Mouse (Mus musculus): ENCODE measurements around the gene Etv2.

Etv2 gene

DNA sequence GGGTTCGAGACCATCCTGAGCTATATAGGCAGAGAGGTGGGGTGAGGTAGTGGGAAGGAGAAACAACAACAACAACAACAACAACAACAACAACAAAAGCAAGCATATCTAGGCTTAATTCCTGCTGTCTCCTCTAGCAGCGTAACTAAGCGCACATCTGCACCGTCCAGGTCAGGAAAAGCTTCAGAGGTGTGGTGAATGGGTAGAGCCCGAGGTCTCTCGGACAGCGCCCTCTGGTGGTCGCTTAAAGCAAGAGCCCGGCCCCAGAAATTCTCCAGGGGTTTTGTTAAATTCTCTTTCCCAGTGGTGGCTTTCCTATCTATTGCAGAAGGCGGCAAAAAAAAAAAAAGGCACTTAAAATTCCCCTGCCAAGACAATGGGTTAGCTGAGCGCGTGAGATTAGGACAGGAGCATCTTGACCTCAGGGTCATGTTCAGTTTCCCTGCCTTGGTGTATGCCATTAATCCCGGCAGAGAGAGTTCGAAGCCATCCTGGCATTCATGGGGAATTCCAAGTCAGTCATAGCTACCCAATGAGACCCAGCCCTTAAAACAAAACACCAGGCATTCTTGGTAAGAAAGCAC lies 22.0 kb downstream of the Etv2 start:
- peak; percentile 70 for DNase-seq (ENCODE audit: low spot score)

DNA sequence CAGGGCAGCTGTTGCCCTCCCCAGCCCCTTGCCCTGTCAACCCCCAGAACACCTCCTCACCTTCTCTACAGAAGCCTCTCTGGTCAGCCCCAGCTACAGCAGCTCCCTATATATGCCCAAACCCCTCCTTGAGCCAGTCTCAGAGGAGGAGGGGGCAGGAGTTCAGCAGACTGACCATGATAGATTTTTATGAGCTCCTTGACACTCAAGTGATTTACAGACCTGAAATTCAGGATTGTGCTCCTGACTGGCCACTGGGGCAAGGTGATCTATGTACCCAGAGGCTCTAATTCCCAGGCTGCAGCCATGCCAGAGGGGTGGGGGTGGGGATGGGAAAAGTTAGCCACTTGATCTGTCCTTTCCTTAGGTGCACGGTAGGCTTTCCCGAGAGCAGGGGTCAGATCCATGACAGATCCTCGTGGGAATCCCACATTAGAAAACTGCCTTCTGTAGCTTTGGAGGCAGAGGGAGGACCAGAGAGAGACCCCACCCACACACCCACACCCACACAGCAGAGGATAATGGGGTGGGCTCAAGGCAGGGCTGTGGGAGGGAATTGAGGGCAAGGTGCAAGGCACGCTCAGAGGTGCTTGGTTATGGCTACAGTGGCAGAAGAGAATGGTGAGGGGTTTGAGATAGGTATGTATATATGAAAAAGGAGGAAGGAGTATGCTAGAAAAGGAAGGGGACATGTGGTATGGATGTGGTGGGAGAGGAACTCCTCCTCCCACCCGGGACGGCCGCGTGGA lies 22.8 kb downstream of the Etv2 start, which contains the start of gene Upk1a:
Upk1a (minus strand) TSS at position 194 of the 749 bp plus-strand sequence.
- no peak for DNase-seq (ENCODE audit: low spot score)

DNA sequence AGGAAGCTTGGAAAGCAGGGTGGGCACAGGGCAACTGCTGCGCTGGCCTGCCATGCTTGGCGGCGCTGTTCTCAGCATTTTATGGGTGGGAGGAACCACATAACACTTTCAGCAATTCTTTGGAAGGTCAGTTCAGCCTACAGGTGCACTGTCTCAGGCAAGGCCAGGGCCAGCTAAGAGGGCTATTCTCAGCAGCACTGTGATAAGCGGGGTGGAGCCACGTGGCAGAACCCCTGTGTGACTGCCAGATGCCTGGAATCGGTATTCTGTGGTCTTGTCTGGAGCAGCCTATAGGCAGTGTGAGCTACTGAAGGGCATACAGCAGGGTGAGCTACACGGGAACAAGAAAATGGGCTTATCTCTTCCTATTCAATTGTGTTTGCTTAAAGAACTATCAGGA lies 25.6 kb downstream of the Etv2 start:
- DNase-seq (ENCODE audit: low spot score) = no peak

DNA sequence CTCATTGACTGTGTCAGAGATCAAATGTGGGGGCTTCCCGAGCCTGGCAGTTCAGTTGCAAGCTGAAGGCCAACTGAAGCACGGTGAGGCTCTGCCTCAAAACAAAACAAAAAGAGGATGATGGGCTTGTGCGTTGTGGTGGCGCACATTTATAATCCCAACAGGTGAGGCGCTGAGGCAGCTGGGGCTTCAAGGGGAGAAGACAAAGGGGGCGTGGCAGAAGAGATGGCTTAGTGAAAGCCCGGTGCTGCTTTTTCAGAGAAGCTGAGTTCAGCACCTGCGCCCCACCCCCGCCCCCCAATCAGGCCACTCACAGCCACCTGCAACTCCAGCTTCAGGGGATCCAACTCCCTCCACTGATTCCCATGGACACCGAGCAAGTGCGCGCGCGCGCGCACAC lies 27.2 kb downstream of the Etv2 start:
- DNase-seq (ENCODE audit: low spot score) = no peak

DNA sequence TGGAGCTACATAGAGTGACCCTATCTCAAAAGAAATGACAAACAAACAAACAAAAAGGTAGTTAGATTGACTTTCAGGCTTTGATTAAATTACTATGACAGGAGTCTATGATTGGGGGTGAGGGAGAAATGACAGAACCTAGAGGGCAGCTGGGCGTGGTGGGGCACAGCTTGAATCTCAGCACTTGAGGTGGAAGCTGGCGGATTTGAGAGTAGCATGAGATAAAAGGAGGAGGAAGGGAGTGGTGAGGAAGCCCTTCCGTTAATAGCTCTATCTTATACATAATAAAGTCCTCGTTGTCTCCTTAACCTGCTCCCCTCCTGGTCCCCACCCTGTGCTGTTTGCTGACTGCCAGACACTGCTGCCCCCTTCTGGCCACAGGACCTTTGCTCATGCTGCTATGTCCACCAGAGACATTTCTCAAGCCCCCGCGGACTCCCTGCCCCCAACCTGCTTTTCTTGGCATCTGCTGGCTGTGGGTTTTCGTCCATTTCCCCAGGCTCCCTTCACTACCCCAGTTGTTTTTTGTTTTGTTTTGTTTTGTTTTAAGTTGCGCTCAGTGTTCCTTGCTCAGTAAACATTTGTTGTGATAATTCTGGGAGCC lies 27.8 kb downstream of the Etv2 start:
- peak; percentile 75 for DNase-seq (ENCODE audit: low spot score)

DNA sequence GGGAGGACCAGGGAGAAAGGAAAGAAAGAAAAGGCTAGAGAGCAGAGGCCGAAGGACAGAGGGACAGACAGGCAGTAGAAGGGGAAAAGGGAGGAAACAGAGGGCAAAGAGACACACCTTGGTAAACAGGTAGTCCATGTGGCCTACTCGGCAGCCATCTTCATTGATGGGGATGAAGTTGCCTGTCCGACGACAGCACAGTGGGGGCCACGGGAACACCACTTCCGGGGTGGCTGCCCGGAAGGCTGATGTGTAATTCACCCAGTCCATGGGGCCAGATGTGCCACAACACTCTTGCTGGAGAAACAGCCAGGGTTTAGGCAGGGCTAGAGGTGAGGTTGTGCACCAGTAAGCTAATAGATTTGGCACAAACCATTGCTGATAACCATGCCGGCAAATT lies 30.7 kb downstream of the Etv2 start:
- DNase-seq (ENCODE audit: low spot score) = no peak

DNA sequence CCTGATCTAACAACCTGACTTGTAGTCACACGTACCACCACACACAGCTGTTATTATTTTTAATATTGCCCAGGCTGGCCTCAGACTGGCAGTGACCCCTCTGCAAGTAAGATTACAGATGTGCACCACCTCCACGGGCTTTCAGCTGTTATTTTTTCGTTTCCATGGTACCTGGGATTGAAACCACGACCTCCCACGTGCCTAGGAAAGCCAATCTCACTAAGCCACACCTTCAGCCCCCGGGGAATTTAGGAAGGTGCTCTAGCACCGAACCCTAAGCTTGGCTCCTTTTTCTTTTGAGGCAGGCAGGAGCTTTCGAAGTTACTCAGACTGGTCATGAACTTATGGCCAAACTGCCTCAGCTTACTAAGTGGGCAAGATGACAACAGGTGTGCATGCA lies 31.2 kb downstream of the Etv2 start:
- DNase-seq (ENCODE audit: low spot score) = no peak

DNA sequence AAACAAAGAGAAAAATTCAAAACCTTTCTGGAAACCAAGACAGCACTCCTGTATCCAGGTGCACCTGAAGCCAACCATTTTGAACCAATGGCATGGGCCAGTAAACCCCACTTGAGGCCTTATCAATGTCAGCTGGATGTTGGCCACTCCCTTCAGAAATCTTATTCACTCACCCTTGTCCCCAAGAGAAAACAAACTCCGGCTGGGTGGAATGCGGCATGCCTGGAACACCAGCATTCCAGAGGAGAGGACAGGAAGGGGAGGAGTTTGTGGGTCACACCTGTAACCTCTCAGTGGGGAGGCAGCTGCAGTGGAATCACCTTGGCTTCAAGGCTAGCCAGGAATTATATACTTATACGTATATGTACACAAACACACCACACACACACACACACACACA lies 33.1 kb downstream of the Etv2 start:
- peak; percentile 33 for DNase-seq (ENCODE audit: low spot score)

DNA sequence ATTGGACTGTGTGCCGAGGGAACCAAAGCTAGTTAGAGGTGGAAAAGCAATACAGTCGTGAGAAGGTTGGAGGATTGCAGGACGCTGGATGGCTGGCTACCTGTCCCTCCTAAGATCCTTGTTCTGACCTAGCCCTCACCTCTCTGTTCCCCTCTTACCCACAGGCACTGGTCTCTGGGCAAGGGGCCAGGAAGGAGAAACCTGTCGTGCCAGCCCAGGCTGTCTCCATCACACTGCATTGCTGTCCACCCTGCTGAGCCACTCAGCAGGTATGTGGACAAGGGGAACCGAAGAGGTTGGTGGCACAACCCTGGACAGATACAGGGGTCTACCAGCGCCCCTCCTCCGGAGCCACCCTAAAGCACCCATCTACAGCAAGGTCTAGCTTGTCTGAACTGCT lies 35.0 kb downstream of the Etv2 start:
- DNase-seq (ENCODE audit: low spot score) = no peak

DNA sequence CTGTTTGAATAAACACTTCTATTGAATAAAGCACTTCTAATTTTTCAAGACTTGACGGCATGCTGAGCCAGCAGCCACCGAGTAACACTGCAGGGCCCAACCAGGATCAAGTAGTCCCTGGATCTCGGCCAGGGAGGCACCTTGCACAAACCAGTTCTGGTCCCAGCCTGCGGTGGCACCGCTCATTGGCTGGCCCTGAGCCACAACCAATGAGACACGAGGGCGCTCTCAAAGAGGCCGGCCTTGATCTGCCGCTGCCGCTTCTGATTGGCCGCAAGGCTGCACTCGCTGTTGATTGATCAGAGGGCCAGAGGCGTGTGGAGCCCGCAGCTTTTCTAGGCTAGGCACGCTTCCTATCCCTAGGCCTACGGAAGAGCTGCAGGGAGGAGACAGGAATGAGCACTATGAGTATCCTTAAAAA lies 35.7 kb downstream of the Etv2 start:
- DNase-seq (ENCODE audit: low spot score) = peak; percentile 91

DNA sequence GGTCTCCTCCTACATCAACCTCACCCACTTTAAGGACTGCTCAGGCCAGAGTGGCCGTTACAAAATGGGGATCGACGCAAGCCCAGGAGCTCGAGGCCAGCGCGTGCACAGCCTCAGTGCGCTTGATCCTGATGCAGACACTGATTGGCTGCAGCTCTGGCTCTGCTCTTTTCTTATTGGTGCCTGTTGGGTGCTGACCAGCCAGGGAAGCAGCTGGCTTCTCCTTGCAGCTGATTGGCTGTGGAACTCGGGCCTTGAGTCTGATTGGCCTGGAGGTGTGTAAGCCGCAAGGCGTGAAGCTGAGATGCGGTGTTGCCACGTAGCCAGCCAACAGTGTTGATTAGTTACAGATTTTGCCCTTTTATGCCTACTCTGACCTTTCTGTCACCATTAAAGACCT lies 36.9 kb downstream of the Etv2 start, which contains the start of gene Zbtb32:
Zbtb32 (minus strand) TSS at position 124 of the 400 bp plus-strand sequence.
- no peak for DNase-seq (ENCODE audit: low spot score)

DNA sequence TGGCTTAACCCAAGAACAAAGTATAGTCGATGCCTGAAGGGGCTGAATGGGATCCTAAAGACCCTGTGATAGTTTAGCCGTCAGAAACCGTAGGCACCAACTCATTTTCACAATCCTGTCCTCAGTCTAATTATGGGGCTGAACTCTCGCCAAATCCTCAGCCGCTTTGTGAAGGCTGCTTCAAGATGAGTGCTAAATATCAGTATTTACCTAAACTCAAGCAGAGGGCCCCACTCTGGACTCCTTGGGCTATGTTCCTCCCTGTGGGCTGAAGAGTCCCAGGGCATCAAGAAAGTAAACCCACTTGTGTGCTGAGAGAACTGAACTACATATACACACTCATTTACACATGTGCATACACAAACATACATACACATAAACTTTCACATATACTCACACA lies 38.8 kb downstream of the Etv2 start:
- DNase-seq (ENCODE audit: low spot score) = no peak

DNA sequence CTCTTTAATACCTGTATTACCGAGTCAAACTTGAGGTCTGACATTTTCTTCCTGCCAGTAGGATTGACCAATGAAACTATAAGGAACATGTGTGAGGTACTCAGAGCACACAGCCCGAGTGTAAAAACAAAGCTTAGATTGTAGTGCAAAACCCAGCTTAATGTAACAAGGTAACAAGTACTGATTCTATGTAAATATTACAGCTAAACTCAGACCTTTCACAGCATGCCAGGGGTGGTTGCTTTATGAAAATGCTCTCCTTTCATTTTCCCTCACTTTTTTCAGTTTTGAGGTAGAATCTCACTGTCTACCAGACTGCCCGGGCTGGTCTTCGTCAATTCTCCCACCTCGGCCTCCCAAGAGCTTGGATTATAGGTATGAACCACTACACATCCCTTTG lies 39.6 kb downstream of the Etv2 start:
- no peak for DNase-seq (ENCODE audit: low spot score)

DNA sequence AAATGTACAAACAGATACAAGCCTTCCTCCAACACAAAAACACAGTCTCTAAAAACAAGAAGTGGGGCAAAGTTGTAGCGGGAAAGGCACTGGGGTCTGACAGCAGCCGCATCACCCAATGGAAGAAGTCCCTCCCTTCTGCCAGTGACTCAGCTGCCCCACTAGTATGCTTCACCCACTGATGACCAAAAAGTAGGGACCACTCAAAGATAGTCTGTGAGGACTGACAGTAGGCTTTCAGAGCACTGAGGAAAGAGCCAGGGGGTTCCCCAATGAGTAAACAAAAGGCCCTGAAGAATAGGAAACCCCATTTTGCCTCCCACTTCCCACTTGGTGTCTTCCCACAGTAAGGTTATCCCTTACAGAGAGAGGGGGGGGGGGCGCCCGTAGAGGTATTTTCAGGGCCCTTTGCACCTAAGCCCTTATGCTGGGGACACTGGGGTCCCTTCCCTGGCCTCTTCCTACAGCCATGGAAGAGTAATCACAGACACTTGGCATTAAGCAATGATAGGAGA lies 41.1 kb downstream of the Etv2 start:
- DNase-seq (ENCODE audit: low spot score) = no peak

DNA sequence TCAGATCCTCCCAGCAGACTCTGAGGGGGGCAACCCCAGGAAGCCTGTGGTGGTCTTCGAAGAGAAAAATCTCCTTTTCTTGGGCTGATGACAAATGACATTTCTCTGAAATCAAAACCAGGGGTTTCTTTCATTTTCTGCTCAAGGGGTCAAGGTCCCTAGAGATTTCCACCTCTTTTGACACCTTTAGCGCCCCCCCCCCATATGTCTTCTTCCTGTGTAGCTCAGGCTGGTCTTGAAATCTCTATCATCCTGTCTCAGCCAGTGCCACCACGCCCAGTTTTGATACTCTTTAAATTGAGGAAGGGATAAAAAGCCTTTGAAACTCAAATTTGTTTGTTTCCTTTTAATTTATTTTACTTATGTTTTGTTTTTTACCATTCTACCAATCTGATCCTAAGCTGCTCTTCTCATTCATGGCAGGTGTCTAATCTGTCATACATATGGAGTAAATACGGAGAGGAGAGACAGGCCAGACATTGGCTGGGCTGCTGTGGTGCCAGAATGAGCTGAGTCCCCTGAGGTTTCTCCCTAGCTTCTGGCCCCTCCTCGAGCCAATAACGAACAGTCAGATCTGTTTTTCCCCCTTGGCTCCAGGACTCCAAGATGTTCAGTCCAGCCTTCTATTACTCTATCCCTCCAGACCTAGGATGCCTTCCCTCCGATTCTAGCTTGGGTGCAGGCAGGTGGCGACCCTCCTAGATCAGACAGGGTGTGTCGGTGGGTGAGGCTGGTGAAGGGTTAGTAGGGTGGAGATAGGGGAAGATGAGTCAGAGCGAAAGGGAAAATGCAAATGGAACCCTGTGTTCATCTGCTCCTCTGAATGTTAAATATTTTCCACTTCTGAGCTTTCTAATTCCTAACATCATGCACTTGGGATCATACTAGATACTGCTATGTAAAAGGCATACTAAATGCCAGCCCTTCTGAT lies 41.8 kb downstream of the Etv2 start:
- no peak for DNase-seq (ENCODE audit: low spot score)

DNA sequence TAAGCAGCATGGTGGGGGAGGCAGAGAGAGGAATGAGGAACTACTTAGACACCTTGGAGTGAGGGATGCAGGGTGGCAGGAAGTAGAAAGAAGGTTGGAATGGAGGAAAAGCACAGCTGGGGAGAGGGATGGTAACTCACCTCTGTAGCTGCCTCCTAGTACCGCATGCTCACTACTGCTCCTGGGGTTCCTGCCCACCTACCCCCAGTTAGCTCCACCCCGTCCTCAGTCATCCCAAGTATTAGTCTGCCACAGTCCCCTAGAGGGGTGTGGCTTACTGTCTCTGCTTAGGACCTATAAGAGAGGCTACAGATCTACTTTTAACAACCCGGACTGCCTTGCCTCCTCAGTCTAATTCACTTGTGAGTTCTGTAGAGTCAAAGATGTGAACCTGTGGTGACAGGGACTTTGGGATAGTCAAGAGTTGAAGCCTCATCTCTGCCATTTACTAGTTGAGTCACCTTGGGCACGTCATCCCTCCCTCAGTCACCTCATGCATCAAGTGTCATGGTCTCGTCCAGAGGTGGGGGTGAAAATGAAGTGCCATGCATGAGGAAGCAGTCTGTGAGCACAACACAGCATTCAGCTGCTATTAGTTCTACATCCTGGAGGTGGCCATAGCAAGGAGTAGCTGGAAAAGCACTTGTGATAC lies 42.8 kb downstream of the Etv2 start:
- no peak for DNase-seq (ENCODE audit: low spot score)

DNA sequence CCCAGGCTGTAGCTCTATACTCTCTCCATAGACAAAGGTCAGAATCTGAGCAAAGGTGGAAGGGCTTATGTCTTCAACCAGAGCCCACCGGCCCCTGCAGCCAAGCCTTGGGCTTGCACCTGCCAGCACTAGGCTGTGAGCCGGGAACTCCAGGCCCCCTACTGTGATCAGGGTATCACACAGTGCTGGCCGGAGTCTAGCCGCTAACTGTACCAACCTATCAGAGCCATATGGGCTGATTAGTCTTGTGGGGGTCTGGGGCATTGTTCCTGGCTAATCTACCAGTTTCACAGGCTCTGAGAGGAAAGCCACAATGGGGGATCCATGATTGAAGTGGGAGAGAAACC lies 44.1 kb downstream of the Etv2 start:
- no peak for DNase-seq (ENCODE audit: low spot score)

DNA sequence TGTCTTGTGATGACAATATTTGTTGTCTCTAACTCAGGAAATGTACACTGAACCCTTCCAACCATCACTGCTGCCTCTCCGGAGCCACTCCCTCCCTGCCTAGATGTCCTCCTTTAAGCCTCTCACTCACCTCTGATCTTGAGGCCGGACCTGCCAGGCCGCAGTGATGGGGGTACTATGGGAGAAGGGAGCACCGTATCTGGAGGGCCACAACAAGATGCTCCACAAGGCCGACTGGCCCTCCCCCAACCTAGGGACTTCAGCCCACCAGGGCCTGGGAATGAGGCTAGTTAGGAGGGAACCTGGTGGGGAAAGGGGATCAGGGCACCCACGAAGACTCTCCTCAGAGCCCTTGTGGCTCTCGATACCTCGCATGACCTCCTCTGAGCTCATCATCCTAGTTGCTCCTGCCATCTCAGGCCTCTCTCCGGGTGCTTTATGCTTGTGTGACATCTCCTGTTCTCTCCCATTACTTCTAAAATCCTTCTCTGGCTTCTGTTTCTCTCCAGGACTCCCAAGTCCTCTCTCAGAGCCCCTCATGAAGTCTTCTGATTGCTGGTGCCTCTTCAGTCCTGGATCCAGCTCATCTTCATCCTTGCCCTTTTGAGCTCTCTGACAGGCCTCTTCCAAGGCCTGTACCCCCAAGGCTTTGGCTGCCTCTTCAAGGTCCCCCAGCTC lies 44.6 kb downstream of the Etv2 start:
- no peak for DNase-seq (ENCODE audit: low spot score)

DNA sequence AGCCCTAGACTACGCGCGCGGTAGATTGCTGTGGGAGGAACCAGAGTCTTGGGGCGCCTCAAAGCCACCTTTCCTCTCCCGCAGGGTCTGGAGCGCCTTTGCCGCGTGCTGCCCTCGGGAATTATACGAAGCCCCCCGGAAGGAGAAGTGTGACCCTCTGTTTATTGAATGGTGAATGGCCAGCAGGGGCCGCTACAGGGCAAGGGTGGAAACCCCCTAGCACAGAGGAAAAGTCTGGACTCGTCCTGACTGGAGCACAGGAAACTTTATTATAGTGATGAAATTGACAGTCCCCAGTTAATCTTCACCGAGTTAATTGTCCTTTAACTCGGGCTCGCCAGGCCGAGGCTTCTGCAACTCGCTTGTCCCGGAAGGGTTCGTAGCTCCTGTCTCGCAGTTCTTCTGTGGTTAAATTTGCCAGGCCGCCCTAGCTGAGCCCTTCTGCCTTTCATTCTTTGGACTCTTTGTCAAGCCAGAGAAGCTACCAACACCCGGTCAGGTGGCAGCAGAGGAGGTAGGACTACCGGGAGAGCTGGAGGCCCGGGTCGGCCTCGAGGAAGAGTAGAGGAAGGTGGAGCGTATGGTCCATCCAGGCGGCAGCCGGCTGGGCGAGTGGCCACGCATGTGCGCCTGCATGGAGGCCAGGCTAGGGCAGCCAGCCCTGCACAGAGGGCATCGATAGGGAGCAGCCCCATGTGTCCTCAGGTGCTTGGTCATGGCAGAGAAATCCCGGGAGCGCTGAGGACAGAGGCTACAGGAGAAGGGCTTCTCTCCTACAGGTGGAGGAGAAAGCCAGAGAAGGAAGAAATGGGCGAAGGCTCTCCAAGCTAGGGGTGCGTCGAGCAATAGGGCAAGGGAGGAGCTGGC lies 46.0 kb downstream of the Etv2 start:
- peak; percentile 94 for DNase-seq (ENCODE audit: low spot score)
